Comparison of ENCODE assay signal across 12 mouse cellular contexts in genomic region chr2:58415037-58415436, GRCm38 (mm10). TPM values are rescaled to one million over a fixed set of nuclear protein-coding genes. Genes with fewer than 3 reads are reported as not detected.
DNase-seq lines count a peak whose midpoint lies in the region; ATAC-seq and TF ChIP-seq lines count a peak whose summit lies in the region.
"Had no signal": no experiment of that assay in that cellular context is flagged by ENCODE, and none has a peak within 500 bp of the region (broad histone marks: within the 10 kb centered on the region; RNA-seq: fewer than 3 reads in every experiment).

No protein-coding gene starts in this region.

- no peak overlapping the region for H3K9ac ChIP-seq in heart, postnatal 0 days (replicated peaks; ENCODE audit: low read depth, low read length)
- no peak overlapping the region for H3K9ac ChIP-seq in heart, embryonic 12.5 days
- H3K9ac ChIP-seq: intestine, embryonic 15.5 days; limb, embryonic 12.5 days had no signal

- no peak overlapping the region for H3K4me3 ChIP-seq in heart, postnatal 0 days (ENCODE audit: low read depth, low read length)
- H3K4me3 ChIP-seq in heart, embryonic 12.5 days = no peak overlapping the region
- H3K4me3 ChIP-seq: intestine, embryonic 15.5 days; limb, embryonic 12.5 days had no signal

- no peaks in the 10 kb centered on the region for H3K4me1 ChIP-seq in heart, postnatal 0 days (ENCODE audit: control insufficient read depth, insufficient read depth)
- no peaks in the 10 kb centered on the region for H3K4me1 ChIP-seq in heart, embryonic 12.5 days (replicated peaks)
- H3K4me1 ChIP-seq: intestine, embryonic 15.5 days; limb, embryonic 12.5 days had no signal

- TF ChIP-seq EP300 in heart, postnatal 0 days (IDR thresholded peaks at IDR 0.05; ENCODE audit: low read depth) = no peak

- no peaks in the 10 kb centered on the region for H3K27me3 ChIP-seq in heart, postnatal 0 days (ENCODE audit: control insufficient read depth, insufficient read depth, low read length)
- no peaks in the 10 kb centered on the region for H3K27me3 ChIP-seq in heart, embryonic 12.5 days (replicated peaks)
- H3K27me3 ChIP-seq: intestine, embryonic 15.5 days; limb, embryonic 12.5 days had no signal

- TF ChIP-seq CTCF in heart, postnatal 0 days (IDR thresholded peaks at IDR 0.05; ENCODE audit: low read depth) = peak; percentile 13; the same call in 1 of the 2 replicates

- ATAC-seq in heart, postnatal 0 days (ENCODE audit: insufficient read depth, low read depth) = no peak
- no peak for ATAC-seq in heart, embryonic 12.5 days (ENCODE audit: insufficient number of reproducible peaks, low FRiP score)
- 0 out of 2 replicates have a peak, but pooled peaks have one; percentile 23 for ATAC-seq in neutrophil, adult 5-6 weeks (ENCODE audit: extremely low read depth, insufficient number of reproducible peaks, low FRiP score, poor library complexity, severe bottlenecking)
- ATAC-seq: intestine, embryonic 15.5 days had no signal

- no peaks in the 10 kb centered on the region for H3K9me3 ChIP-seq in heart, postnatal 0 days (replicated peaks; ENCODE audit: control insufficient read depth, low read length)
- no peaks in the 10 kb centered on the region for H3K9me3 ChIP-seq in heart, embryonic 12.5 days (replicated peaks)
- H3K9me3 ChIP-seq: intestine, embryonic 15.5 days; limb, embryonic 12.5 days had no signal

- H3K4me2 ChIP-seq in heart, postnatal 0 days (ENCODE audit: low read depth, low read length) = no peak overlapping the region
- H3K4me2 ChIP-seq in heart, embryonic 12.5 days = no peak overlapping the region
- H3K4me2 ChIP-seq: intestine, embryonic 15.5 days; limb, embryonic 12.5 days had no signal

- no peak for DNase-seq in heart, postnatal 0 days (ENCODE audit: low spot score)
- DNase-seq in 3T3-L1 (ENCODE audit: low read depth, low spot score) (peak; percentile 28), NIH3T3 (ENCODE audit: low read depth) (peak; percentile 7)
- DNase-seq in ovary, adult 18-20 months (ENCODE audit: low spot score) = no peak
- no peak for DNase-seq in ovary, postnatal 14 days (ENCODE audit: low spot score)
- no peak for DNase-seq in gastrocnemius, postnatal 36 days

- no peak overlapping the region for H3K27ac ChIP-seq in heart, postnatal 0 days (ENCODE audit: low read depth)
- H3K27ac ChIP-seq in heart, embryonic 12.5 days (ENCODE audit: poor library complexity, severe bottlenecking) = no peak overlapping the region
- H3K27ac ChIP-seq: intestine, embryonic 15.5 days; limb, embryonic 12.5 days had no signal

- intact Hi-C loops in gastrocnemius, postnatal 36 days (cut with DNase I) = no loop called here

- no peaks in the 10 kb centered on the region for H3K36me3 ChIP-seq in heart, postnatal 0 days (replicated peaks; ENCODE audit: control insufficient read depth, insufficient read depth, low read length)
- H3K36me3 ChIP-seq in heart, embryonic 12.5 days = no peaks in the 10 kb centered on the region
- H3K36me3 ChIP-seq: intestine, embryonic 15.5 days; limb, embryonic 12.5 days had no signal

RNA-seq across cellular contexts. Expression of gene Gm17409, which starts 54.9 kb away (rescaled TPM):
- not detected in 2 replicates for total RNA-seq in heart, postnatal 0 days (2014; rRNA removed; ENCODE audit: low replicate concordance)
- not detected in 2 replicates for polyA plus RNA-seq in heart, postnatal 0 days (2015; fragmentation: Nextera tagmentation; extraction: Ambion mirVana)
- polyA plus RNA-seq in heart, embryonic 12.5 days (2016; fragmentation: Nextera tagmentation; extraction: Ambion mirVana) = not detected in 2 replicates
- not detected in 2 replicates for total RNA-seq in neutrophil, adult 5-6 weeks (2017)
- total RNA-seq in gastrocnemius, postnatal 36 days (2021) = not detected
- polyA plus RNA-seq: cortical plate, adult 2 months; heart, embryonic 14.5 days; intestine, embryonic 15.5 days; limb, embryonic 12.5 days had no signal

RNA-seq across cellular contexts. Expression of gene Acvr1c, which starts 57.3 kb away (rescaled TPM):
- 0.31 and 0.46 TPM in 2 replicates for total RNA-seq in heart, postnatal 0 days (2014; rRNA removed; ENCODE audit: low replicate concordance)
- 0.51 and 0.53 TPM in 2 replicates for polyA plus RNA-seq in heart, postnatal 0 days (2015; fragmentation: Nextera tagmentation; extraction: Ambion mirVana)
- 2.1 and 2.5 TPM in 2 replicates for polyA plus RNA-seq in heart, embryonic 12.5 days (2016; fragmentation: Nextera tagmentation; extraction: Ambion mirVana)
- not detected in 2 replicates for total RNA-seq in neutrophil, adult 5-6 weeks (2017)
- total RNA-seq in gastrocnemius, postnatal 36 days (2021) = under 1 TPM; 0.31 to 0.72 TPM

Comparison
In these comparisons a context has a peak if more than half of its experiments do, and no peak if none do; other contexts are left out.
1. DNase-seq: peak in 3T3-L1 (single experiment) and NIH3T3 (single experiment); none in heart, postnatal 0 days (single experiment), ovary, adult 18-20 months (single experiment), ovary, postnatal 14 days (single experiment) and gastrocnemius, postnatal 36 days (0 of 2).